Mouse (Mus musculus) c-Kit-positive CD71-positive TER-119-negative erythroid progenitor cells, embryonic 14.5 days (primary cell): ENCODE results near the gene Gm21958.
A peak's percentile ranks its signal among the peaks of the same experiment; 100 is the strongest.

Experiments
- DNase-seq: peaks from one replicate; pipeline ENCODE4 v3.0.0-alpha.2; 2013; ENCODE audit warnings: low read depth

Gm21958 gene

GRCm38 (mm10) chr3:54714253-54714652, at the start of gene Gm21958:
TSS of gene Gm21958 (minus strand) at chr3:54714353.
- no peak for DNase-seq

- DNase-seq, result no peak
These were observed 47.1 kb upstream of the Gm21958 start for GRCm38 (mm10) chr3:54761258-54761657.

- DNase-seq, result no peak
These were observed 46.4 kb upstream of the Gm21958 start for GRCm38 (mm10) chr3:54760321-54761115.

- DNase-seq, result no peak
These were observed 45.1 kb upstream of the Gm21958 start for GRCm38 (mm10) chr3:54759211-54759610.

GRCm38 (mm10) chr3:54757446-54757845, 43.3 kb upstream of the Gm21958 start:
- no peak for DNase-seq

- no peak for DNase-seq
These were observed 41.9 kb upstream of the Gm21958 start for GRCm38 (mm10) chr3:54756058-54756457.

- DNase-seq, result no peak
These were observed 41.2 kb upstream of the Gm21958 start, which contains the start of gene Smad9 for GRCm38 (mm10) chr3:54755145-54756041. TSS of gene Smad9 (plus strand) at chr3:54755582.

- DNase-seq, result no peak
These were observed 39.3 kb upstream of the Gm21958 start for GRCm38 (mm10) chr3:54753411-54753810.

GRCm38 (mm10) chr3:54745799-54746198, 31.6 kb upstream of the Gm21958 start:
- DNase-seq, result no peak

- no peak for DNase-seq
These were observed 27.8 kb upstream of the Gm21958 start for GRCm38 (mm10) chr3:54741965-54742364.

GRCm38 (mm10) chr3:54737317-54737716, 23.2 kb upstream of the Gm21958 start:
- no peak for DNase-seq

GRCm38 (mm10) chr3:54736101-54736927, 22.2 kb upstream of the Gm21958 start:
- no peak for DNase-seq

- no peak for DNase-seq
These were observed 21.3 kb upstream of the Gm21958 start, which contains the start of the genes Exosc8 and Alg5 for GRCm38 (mm10) chr3:54735247-54736046. TSS of gene Exosc8 (minus strand) at chr3:54735393. TSS of gene Alg5 (plus strand) at chr3:54735539.

- peak; percentile 67 for DNase-seq
These were observed 20.5 kb upstream of the Gm21958 start for GRCm38 (mm10) chr3:54734411-54735246.

- DNase-seq, result no peak
These were observed 18.2 kb upstream of the Gm21958 start for GRCm38 (mm10) chr3:54732371-54732770.

- DNase-seq, result no peak
These were observed 17.5 kb upstream of the Gm21958 start for GRCm38 (mm10) chr3:54731626-54732150.

- no peak for DNase-seq
These were observed 13.9 kb upstream of the Gm21958 start for GRCm38 (mm10) chr3:54728100-54728499.

- DNase-seq, result no peak
These were observed 13.4 kb upstream of the Gm21958 start for GRCm38 (mm10) chr3:54727588-54727987.

- no peak for DNase-seq
These were observed 11.2 kb upstream of the Gm21958 start for GRCm38 (mm10) chr3:54725344-54725743.
